Comparison of ENCODE assay signal across 26 mouse cellular contexts in the genomic region with DNA sequence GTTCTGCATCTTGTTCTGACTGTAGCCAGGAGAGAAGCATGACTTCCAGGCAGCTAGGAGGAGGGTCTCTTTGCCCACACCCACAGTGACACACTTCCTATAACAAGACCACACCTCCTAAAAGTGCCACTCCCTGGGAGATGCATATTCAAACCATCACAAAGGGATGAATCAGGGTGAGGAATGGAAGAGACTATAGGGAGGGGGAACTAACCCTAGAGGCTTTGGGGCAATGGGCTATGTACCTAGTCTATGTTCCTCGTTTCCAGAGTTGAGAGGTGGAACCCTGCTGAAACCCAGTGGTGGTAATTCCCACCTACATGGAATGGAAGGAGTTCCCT. TPM values are rescaled to one million over a fixed set of nuclear protein-coding genes. Genes with fewer than 3 reads are reported as not detected.
DNase-seq lines count a peak whose midpoint lies in the region; TF ChIP-seq lines count a peak whose summit lies in the region.
"Had no signal": no experiment of that assay in that cellular context is flagged by ENCODE, and none has a peak within 500 bp of the region (broad histone marks: within the 10 kb centered on the region; RNA-seq: fewer than 3 reads in every experiment).

No protein-coding gene starts in this region.

- H3K36me3 ChIP-seq in E14TG2a.4 (ENCODE audit: insufficient read depth, low read length) = peaks cover 3% of the 10 kb centered on the region; the same call in 1 of the 2 replicates
- H3K36me3 ChIP-seq: embryonic facial prominence, embryonic 10.5 days; embryonic facial prominence, embryonic 13.5 days; forebrain, embryonic 12.5 days; forebrain, embryonic 15.5 days; heart, embryonic 10.5 days; heart, embryonic 13.5 days had no signal

- no peaks in the 10 kb centered on the region for H3K27me3 ChIP-seq in E14TG2a.4 (ENCODE audit: insufficient read depth, low read length)
- H3K27me3 ChIP-seq: CH12.LX; embryonic facial prominence, embryonic 13.5 days; forebrain, embryonic 12.5 days; forebrain, embryonic 15.5 days; heart, embryonic 13.5 days had no signal

- TF ChIP-seq CTCF in E14TG2a.4 (conservative IDR thresholded peaks at IDR 0.05; ENCODE audit: low read length) = no peak

- DNase-seq in ES-CJ7 (ENCODE audit: low read depth, low spot score) (peak; percentile 92), ZHBTc4 (ENCODE audit: low read depth, low spot score) (peak; percentile 87)
- DNase-seq in frontal cortex, adult 2 months (ENCODE audit: extremely low spot score in 1 of 2, low spot score in 1 of 2) = no peak
- DNase-seq in kidney, adult 11 months = no peak
- DNase-seq in kidney, adult 8-10 months = no peak
- DNase-seq: adrenal gland, postnatal 10 days; adrenal gland, postnatal 36 days; B cell, adult 2 months; cerebellum, adult 18-20 months; cerebellum, adult 9-11 months; embryo, embryonic 11 days; gastrocnemius, postnatal 25 days; heart, adult 2 months; heart, postnatal 14 days; heart, postnatal 4 days had no signal

- peak overlapping the region; percentile 52 for H3K4me3 ChIP-seq in E14TG2a.4 (replicated peaks; ENCODE audit: low read length)
- H3K4me3 ChIP-seq: embryonic facial prominence, embryonic 10.5 days; embryonic facial prominence, embryonic 13.5 days; erythroblast, embryonic 14.5 days; forebrain, embryonic 12.5 days; forebrain, embryonic 15.5 days; heart, adult 2 months; heart, embryonic 10.5 days; heart, embryonic 13.5 days had no signal

- H3K4me1 ChIP-seq in E14TG2a.4 (replicated peaks; ENCODE audit: low read depth, low read length) = peaks cover 84% of the 10 kb centered on the region
- H3K4me1 ChIP-seq: embryonic facial prominence, embryonic 13.5 days; forebrain, embryonic 12.5 days; forebrain, embryonic 15.5 days; heart, embryonic 13.5 days had no signal

- no peaks in the 10 kb centered on the region for H3K9me3 ChIP-seq in E14TG2a.4 (ENCODE audit: low read length)
- H3K9me3 ChIP-seq: embryonic facial prominence, embryonic 10.5 days; embryonic facial prominence, embryonic 13.5 days; forebrain, embryonic 12.5 days; forebrain, embryonic 15.5 days; heart, embryonic 10.5 days; heart, embryonic 13.5 days had no signal

RNA-seq across cellular contexts. Expression of a gene that starts 8.6 kb away (rescaled TPM):
- 0.06 and 0.16 TPM in 2 replicates for polyA plus RNA-seq in frontal cortex, adult 2 months (2012; rRNA removed)
- polyA plus RNA-seq: cortical plate, adult 2 months; erythroblast, embryonic 14.5 days; inflammation-experienced regulatory T-cells, adult 6 months had no signal

RNA-seq across cellular contexts. Expression of a gene that starts 11.8 kb away (rescaled TPM):
- 29.0 and 31.4 TPM in 2 replicates for polyA plus RNA-seq in frontal cortex, adult 2 months (2012; rRNA removed)

RNA-seq across cellular contexts. Expression of a gene that starts 12.1 kb away (rescaled TPM):
- 69.1 and 78.1 TPM in 2 replicates for polyA plus RNA-seq in frontal cortex, adult 2 months (2012; rRNA removed)

RNA-seq across cellular contexts. Expression of a gene that starts 20.5 kb away (rescaled TPM):
- polyA plus RNA-seq in frontal cortex, adult 2 months (2012; rRNA removed) = 63.7 and 67.9 TPM in 2 replicates

RNA-seq across cellular contexts. Expression of a gene that starts 20.5 kb away (rescaled TPM):
- 111 and 127 TPM in 2 replicates for polyA plus RNA-seq in frontal cortex, adult 2 months (2012; rRNA removed)

Comparison
In these comparisons a context has a peak if more than half of its experiments do, and no peak if none do; other contexts are left out.
1. DNase-seq: peak in ES-CJ7 (single experiment) and ZHBTc4 (single experiment); none in frontal cortex, adult 2 months (0 of 2), kidney, adult 11 months (single experiment) and kidney, adult 8-10 months (0 of 2).